Mouse (Mus musculus): ENCODE measurements around the gene Nudt7. TPM values are rescaled to one million over a fixed set of nuclear protein-coding genes. Genes with fewer than 3 reads are reported as not detected.

Gene Nudt7
- polyA plus RNA-seq, 1 experiment = 16.0 TPM

DNA sequence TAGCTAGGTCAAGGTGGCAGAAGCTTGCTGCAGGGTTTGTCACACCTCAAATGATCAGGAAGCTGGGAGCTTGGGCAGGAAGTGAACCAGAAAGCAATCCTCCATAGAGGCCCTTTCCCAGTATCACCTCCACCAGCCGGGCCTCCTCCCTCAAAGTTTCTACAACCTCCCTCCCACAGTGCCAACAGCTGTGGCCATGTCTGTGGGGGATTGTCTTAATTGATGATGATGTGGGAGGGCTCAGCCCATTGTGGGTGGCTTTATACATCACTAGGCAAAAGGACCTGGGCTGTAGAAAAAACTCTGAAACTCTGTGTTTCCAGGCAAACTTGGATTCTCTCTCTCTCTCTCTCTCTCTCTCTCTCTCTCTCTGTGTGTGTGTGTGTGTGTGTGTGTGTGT, 18.3 kb upstream of the Nudt7 start:
- H3K4me1 ChIP-seq (ENCODE audit: control insufficient read depth, insufficient read depth, low read length) = no peaks in the 10 kb centered on the region
- no peak for TF ChIP-seq POLR2A (IDR thresholded peaks at IDR 0.05; ENCODE audit: borderline replicate concordance, low read depth, low read length)
- TF ChIP-seq CTCF (IDR thresholded peaks at IDR 0.05; ENCODE audit: low read depth, low read length) = no peak
- no peak overlapping the region for H3K4me3 ChIP-seq (ENCODE audit: insufficient read depth, low read length)
- H3K27ac ChIP-seq (ENCODE audit: insufficient read depth, low read depth, low read length) = no peak overlapping the region

DNA sequence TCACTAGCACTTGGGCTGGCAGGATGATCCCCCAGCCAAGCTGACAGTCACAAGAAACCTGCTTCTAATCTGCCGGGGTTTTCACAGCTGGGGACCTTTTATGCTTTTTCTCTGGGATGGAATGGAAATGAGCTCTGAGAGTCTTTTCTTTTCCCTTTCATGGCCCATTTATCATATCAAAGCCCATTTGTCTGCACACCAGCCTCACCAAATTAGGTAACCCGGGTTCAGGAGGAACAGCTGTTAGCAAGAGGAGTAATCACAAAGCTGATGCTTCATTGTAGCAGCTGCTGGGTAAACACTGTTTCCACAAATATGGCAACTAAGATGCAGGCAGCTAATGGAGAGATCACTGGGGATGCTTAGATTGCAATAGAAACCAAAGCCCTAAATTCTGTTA, 17.3 kb upstream of the Nudt7 start:
- TF ChIP-seq CTCF (IDR thresholded peaks at IDR 0.05; ENCODE audit: low read depth, low read length) (no peak), POLR2A (IDR thresholded peaks at IDR 0.05; ENCODE audit: borderline replicate concordance, low read depth, low read length) (no peak)
- no peak overlapping the region for H3K4me3 ChIP-seq (ENCODE audit: insufficient read depth, low read length)
- H3K4me1 ChIP-seq (ENCODE audit: control insufficient read depth, insufficient read depth, low read length) = no peaks in the 10 kb centered on the region
- no peak overlapping the region for H3K27ac ChIP-seq (ENCODE audit: insufficient read depth, low read depth, low read length)

DNA sequence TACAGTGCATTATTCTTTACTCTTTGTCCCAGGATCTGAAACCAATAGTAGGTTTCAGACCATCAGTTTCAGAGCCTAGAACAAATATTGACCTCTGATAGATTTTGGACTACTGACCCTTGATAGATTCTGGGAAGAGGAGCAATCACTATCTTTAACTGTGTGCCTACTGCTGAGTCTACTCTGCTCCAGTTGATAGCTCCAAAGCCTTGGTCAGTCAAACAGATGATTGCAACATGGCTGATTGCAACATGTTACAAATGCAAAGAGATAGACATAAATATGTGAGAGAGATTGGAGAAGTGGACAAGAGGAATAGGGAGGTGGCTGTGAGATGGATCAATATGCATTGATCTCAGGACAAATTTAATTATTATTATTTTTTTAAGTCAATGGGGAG, 15.9 kb upstream of the Nudt7 start:
- Histone ChIP-seq H3K4me3 (ENCODE audit: insufficient read depth, low read length) (no peak overlapping the region), H3K4me1 (ENCODE audit: control insufficient read depth, insufficient read depth, low read length) (no peaks in the 10 kb centered on the region)
- TF ChIP-seq POLR2A (IDR thresholded peaks at IDR 0.05; ENCODE audit: borderline replicate concordance, low read depth, low read length) (no peak), CTCF (IDR thresholded peaks at IDR 0.05; ENCODE audit: low read depth, low read length) (no peak)

DNA sequence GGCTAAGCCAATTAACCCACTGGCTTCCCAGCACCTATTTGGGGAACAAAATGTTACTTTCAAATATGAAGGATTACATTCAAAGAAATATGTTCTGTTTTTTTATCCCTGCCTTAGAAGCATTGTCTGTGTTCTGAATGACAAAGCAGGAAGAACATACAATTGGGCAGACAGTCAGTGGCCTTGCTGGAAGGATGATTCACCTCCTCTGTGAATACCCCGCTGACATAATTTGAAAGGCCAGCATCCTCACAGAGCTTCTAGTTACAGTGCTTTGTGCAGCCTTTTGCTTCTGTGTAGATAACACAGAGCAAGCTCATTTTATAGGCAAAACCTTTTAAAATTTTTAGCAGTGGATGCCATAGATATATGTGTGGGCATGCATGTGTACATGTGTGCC, 11.6 kb upstream of the Nudt7 start:
- H3K4me1 ChIP-seq (ENCODE audit: control insufficient read depth, insufficient read depth, low read length) = no peaks in the 10 kb centered on the region
- no peak overlapping the region for H3K27ac ChIP-seq (ENCODE audit: insufficient read depth, low read depth, low read length)
- no peak for TF ChIP-seq POLR2A (IDR thresholded peaks at IDR 0.05; ENCODE audit: borderline replicate concordance, low read depth, low read length)
- no peak for TF ChIP-seq CTCF (IDR thresholded peaks at IDR 0.05; ENCODE audit: low read depth, low read length)
- no peak overlapping the region for H3K4me3 ChIP-seq (ENCODE audit: insufficient read depth, low read length)

More for the DNA sequence above, 15.9 kb upstream of the Nudt7 start:
- no peak overlapping the region for H3K27ac ChIP-seq (ENCODE audit: insufficient read depth, low read depth, low read length)

DNA sequence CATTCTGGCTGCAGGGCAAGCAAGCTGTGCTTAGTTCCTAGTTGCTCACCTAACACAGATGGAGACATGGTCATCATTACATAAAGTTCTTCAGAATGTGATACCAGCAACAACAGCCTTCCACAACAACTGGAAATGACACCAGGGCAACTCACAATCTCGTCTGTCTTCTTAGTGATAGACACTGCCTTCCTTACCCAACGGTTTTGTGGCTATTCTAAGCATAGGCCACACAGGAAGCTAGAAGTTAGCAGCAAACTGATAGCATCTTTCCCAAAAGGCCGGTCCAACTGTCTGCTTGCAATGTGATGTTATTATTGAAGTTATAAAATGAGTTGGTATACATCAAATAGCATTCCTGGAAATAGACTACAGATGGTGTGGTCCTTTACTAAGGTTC, 9.7 kb upstream of the Nudt7 start:
- no peak overlapping the region for H3K27ac ChIP-seq (ENCODE audit: insufficient read depth, low read depth, low read length)
- TF ChIP-seq CTCF (IDR thresholded peaks at IDR 0.05; ENCODE audit: low read depth, low read length) = no peak
- no peak for TF ChIP-seq POLR2A (IDR thresholded peaks at IDR 0.05; ENCODE audit: borderline replicate concordance, low read depth, low read length)
- H3K4me3 ChIP-seq (ENCODE audit: insufficient read depth, low read length) = no peak overlapping the region
- no peaks in the 10 kb centered on the region for H3K4me1 ChIP-seq (ENCODE audit: control insufficient read depth, insufficient read depth, low read length)

DNA sequence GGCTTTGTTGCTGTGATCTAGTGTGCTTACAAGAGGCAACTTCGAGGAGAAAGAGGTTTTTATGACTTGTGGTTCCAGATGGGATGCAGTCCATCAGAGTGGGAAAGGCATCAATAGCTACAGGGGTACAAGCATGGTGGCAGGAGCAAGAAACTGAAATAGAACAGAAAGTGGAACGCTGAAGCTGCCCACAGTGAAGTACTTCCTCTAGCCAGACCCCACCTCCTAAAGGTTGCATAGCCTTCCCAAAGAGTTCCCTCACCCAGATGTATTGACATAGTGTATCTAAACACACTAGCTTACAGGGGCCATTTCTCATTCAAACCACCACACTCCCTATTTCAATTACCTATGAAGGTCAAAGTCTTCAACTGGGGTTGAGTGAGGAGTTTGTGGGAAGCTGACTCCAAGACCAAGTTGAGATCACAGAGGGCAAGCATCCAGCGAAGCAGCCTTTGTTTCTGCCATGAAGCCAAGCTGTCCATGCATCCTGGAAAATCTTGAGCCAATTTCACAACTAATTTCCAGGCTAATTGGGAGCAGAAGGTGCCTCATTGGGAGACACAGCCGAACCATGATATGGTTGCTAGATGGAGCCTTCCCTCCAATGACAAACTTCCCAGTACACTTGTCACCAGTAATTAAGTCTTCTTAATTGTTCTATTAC, 9.1 kb upstream of the Nudt7 start:
- H3K27ac ChIP-seq (ENCODE audit: insufficient read depth, low read depth, low read length) = no peak overlapping the region
- H3K4me3 ChIP-seq (ENCODE audit: insufficient read depth, low read length) = no peak overlapping the region
- no peaks in the 10 kb centered on the region for H3K4me1 ChIP-seq (ENCODE audit: control insufficient read depth, insufficient read depth, low read length)
- TF ChIP-seq CTCF (IDR thresholded peaks at IDR 0.05; ENCODE audit: low read depth, low read length) = no peak
- TF ChIP-seq POLR2A (IDR thresholded peaks at IDR 0.05; ENCODE audit: borderline replicate concordance, low read depth, low read length) = no peak

DNA sequence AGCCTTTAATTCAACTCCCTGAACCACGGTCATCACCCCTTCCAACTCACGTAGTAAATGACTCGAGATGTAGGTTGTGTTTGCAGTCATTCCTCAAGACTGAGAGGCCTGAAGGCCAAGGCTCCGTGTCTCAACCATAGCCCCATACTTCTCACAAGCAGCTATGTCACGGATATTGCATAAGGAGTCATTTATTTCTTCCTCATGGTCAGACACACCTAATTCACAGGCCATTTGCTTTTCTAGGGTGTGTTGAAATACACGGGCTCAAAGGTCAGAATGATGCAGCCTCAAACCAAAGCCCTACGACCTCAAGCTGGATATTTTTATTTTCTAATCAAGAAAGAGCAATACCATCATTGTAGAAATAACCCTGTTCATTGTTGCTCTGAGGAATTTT, 2.5 kb upstream of the Nudt7 start:
- TF ChIP-seq POLR2A (IDR thresholded peaks at IDR 0.05; ENCODE audit: borderline replicate concordance, low read depth, low read length) = no peak
- TF ChIP-seq CTCF (IDR thresholded peaks at IDR 0.05; ENCODE audit: low read depth, low read length) = no peak
- Histone ChIP-seq H3K4me3 (ENCODE audit: insufficient read depth, low read length) (no peak overlapping the region), H3K4me1 (ENCODE audit: control insufficient read depth, insufficient read depth, low read length) (peaks cover 5% of the 10 kb centered on the region; the same call in 1 of the 2 replicates), H3K27ac (ENCODE audit: insufficient read depth, low read depth, low read length) (no peak overlapping the region)

DNA sequence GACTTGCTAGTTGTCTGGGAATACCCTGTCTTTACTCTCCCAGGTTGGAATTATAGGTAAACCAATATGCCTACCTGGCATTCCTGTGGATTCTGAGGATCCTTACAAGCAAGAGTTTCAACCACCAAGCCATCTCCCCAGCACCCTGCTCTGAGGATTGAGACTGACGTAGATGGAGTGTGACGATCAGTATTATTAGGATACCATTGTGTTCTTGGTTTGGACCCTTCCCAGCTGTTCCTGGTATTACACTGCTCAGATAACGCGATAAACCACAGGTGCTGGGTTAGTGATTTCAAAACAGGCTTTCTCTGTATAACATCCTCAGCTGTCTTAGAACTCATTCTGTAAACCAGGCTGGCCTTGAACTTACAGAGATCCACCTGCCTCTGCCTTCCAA, 1.9 kb upstream of the Nudt7 start:
- TF ChIP-seq CTCF (IDR thresholded peaks at IDR 0.05; ENCODE audit: low read depth, low read length) = no peak
- no peak for TF ChIP-seq POLR2A (IDR thresholded peaks at IDR 0.05; ENCODE audit: borderline replicate concordance, low read depth, low read length)
- no peak overlapping the region for H3K4me3 ChIP-seq (ENCODE audit: insufficient read depth, low read length)
- H3K4me1 ChIP-seq (ENCODE audit: control insufficient read depth, insufficient read depth, low read length) = peaks cover 5% of the 10 kb centered on the region; the same call in 1 of the 2 replicates
- H3K27ac ChIP-seq (ENCODE audit: insufficient read depth, low read depth, low read length) = no peak overlapping the region

DNA sequence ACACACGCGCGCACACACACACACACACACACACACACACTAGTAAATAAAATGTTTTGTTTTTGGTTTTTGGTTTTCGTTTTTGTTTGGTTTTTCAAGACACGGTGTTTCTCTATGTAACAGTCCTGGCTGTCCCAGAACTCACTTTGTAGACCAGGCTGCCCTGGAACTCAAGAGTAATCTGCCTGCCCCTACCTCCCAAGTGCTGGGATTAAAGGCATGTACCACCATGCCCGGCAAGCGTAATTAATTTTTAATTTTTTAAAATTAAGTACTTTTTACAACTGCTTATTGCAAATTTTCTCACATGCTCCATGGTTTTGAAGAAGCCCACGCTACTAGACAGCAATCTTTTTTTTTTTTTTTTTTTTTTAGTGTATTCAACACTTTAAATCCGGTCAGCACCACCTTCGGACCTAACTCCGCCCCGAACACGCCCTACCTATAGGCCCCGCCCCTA, 277 bp upstream of the Nudt7 start:
- TF ChIP-seq POLR2A (IDR thresholded peaks at IDR 0.05; ENCODE audit: borderline replicate concordance, low read depth, low read length) (no peak), CTCF (IDR thresholded peaks at IDR 0.05; ENCODE audit: low read depth, low read length) (no peak)
- H3K4me3 ChIP-seq (ENCODE audit: insufficient read depth, low read length) = no peak overlapping the region
- peaks cover 5% of the 10 kb centered on the region; the same call in 1 of the 2 replicates for H3K4me1 ChIP-seq (ENCODE audit: control insufficient read depth, insufficient read depth, low read length)
- no peak overlapping the region for H3K27ac ChIP-seq (ENCODE audit: insufficient read depth, low read depth, low read length)

DNA sequence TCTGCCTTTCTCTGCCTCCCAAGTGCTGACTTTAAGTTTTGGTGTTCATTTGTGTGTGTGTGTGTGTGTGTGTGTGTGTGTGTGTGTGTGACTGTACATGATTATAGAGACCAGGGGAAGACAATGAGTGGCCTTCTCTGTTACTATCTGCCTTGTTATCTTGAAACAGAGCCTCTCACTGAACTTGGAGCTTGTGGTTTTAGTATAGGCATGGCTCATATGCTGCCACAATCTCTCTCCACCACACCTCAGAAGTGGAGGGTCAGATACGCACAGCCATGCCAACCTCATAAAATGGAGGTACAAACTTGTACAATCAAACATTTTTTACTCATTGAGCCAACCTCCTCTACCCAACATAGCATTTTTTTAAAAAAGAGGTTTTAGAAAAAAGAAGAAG, 3.4 kb downstream of the Nudt7 start:
- peaks cover 11% of the 10 kb centered on the region for H3K4me1 ChIP-seq (ENCODE audit: control insufficient read depth, insufficient read depth, low read length)
- H3K4me3 ChIP-seq (ENCODE audit: insufficient read depth, low read length) = no peak overlapping the region
- TF ChIP-seq CTCF (IDR thresholded peaks at IDR 0.05; ENCODE audit: low read depth, low read length) (no peak), POLR2A (IDR thresholded peaks at IDR 0.05; ENCODE audit: borderline replicate concordance, low read depth, low read length) (no peak)
- H3K27ac ChIP-seq (ENCODE audit: insufficient read depth, low read depth, low read length) = no peak overlapping the region

Measured in bone marrow macrophage, adult 2 months (primary cell).